Mouse (Mus musculus) heart, adult 2 months (tissue): ENCODE measurements around the gene Arl5b.
A peak's percentile ranks its signal among the peaks of the same experiment; 100 is the strongest.

Source experiments
- CTCF ChIP-seq: fragments of 200-600 bp; IDR thresholded peaks from 2 replicates; pipeline ENCODE4 v1.8.1; 2022; ENCODE audit warnings: antibody characterized with exemption, mild to moderate bottlenecking, moderate library complexity
- EP300 ChIP-seq: fragments of 200-500 bp; IDR thresholded peaks from 2 replicates; pipeline ENCODE4 v1.6.1; 2011; ENCODE audit warnings: low read depth, low read length, control low read depth; ENCODE audit not compliant: insufficient read depth

GRCm38 (mm10) chr2:15038705-15039104 is 10.5 kb upstream of the Arl5b start:
- TF ChIP-seq CTCF (no peak), EP300 (peak; percentile 95)
